Mouse (Mus musculus): Measurements from ENCODE around the gene Sft2d2. TPM values are rescaled to one million over a fixed set of nuclear protein-coding genes. Genes with fewer than 3 reads are reported as not detected.

Sft2d2 gene
- total RNA-seq (2021): 22.0 and 22.3 TPM in 2 replicates
- long read RNA-seq, experiment 1, full-length matches to known transcripts: 14 of 22 reads
- long read RNA-seq, experiment 1, partial matches to known transcripts: 0 of 22 reads
- long read RNA-seq, experiment 1, other reads (novel, unspliced or antisense): 8 of 22 reads
- long read RNA-seq, experiment 2, full-length matches to known transcripts: 17 of 25 reads
- long read RNA-seq, experiment 2, partial matches to known transcripts: 0 of 25 reads
- long read RNA-seq, experiment 2, other reads (novel, unspliced or antisense): 8 of 25 reads

DNA sequence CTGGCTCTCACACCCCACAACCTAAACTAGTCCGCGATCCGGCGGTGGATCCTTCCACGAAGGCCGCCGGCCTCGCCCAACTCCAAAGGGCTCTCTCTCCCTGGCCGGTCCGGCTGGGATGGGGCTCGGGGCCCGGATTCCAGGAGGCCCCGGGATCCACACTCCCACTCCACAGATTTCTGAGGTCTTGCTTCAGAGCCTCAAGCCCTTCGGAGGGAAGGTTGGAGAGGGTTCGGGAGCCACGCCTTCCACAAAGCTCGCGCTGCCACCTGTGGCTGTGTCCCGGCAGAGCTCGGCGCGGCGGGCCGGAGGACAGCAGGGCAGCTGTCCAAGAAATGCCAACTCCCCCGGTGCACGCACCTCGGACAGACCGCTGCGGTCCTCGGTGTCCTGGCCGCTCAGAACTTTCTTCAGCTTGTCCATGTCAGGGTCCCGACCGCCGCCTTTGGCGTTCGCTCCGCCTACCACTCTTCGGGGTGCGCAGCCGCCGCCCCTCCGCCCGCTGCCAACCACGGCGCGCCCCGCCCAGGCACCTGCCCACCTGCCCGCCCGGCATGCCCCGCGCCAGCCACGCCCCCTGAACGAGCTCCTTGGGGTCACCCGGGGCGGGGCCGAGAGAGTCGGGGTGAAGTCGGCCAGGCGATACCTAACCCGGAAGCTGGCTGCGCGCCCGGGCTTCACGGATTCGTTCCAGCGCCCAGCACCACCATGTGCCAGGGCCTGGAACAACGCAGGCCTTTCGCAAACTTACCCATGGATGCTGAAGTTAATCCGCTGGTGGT is at the start of gene Sft2d2:
Gene Sft2d2 (minus strand): TSS at position 559 of the 782 bp plus-strand sequence.
- peak; percentile 96 for DNase-seq

DNA sequence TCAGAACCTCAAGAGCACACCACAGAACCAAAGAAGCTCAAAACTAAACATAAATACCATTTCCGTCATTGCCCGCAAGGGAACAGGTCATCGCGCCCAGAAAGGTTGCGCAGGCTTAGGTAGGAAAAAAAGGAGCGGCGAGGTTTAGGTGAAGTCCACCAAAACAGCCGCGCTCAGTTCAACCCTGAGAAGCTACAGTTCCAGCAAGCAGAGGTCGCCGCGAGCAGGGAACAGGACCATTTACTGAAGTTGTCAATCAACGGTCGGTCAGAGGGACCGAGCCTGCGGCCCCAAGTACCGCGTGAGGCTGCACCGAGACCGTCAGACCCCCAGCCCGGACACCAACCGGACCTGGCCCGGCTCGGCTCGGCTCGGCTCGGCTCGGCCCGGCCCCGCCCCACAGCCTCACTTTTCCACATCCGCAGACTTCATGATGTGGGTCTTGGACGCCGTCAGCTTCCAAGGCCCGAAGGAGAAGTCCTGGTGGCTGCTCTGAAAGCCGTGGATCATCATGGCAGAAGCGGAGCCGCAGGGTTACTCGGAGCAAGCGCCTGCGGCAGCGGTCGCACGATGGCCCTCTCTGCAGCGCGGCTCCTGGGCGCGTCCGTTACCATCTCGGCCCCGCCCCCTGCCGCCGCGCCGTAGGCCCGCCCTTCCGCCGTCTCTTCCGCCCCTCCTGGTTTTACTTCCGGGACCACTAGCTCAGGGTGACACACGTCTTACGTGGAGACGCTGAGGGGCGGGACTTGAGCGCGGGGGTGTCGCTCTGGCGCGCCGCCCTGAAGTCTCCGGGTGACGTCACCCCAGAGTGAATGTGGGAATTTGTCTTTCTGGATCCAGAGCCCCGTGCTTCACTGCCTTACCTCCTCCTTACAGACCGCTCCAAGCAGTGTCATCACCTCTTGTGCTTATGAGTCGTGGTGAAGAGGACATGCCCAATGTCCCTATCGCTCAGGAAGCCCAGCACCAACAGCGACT is 42.4 kb upstream of the Sft2d2 start, which contains the start of gene Tiprl:
Gene Tiprl (minus strand): TSS at position 676 of the 978 bp plus-strand sequence.
- DNase-seq: peak; percentile 98

- DNase-seq: no peak
Measured at GRCm38 (mm10) chr1:165235846-165236245, 41.6 kb upstream of the Sft2d2 start.

GRCm38 (mm10) chr1:165233806-165234205 is 39.6 kb upstream of the Sft2d2 start:
- DNase-seq: peak; percentile 61

DNA sequence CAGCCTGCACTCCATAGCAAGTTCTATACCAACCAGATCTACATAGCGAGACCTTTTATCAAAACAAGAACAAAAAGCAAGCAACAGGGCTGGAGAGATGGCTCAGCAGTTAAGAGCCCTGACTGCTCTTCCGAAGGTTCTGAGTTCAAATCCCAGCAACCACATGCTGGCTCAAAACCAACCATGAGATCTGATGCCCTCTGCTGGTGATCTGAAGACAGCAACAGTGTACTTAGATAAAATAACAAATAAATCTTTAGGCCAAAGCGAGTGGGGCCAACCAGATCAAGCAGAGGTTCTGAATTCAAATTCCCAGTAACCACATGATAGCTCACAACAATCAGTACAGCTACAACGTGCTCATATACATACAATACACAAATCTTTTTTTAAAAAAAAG is 36.5 kb upstream of the Sft2d2 start:
- no peak for DNase-seq

DNA sequence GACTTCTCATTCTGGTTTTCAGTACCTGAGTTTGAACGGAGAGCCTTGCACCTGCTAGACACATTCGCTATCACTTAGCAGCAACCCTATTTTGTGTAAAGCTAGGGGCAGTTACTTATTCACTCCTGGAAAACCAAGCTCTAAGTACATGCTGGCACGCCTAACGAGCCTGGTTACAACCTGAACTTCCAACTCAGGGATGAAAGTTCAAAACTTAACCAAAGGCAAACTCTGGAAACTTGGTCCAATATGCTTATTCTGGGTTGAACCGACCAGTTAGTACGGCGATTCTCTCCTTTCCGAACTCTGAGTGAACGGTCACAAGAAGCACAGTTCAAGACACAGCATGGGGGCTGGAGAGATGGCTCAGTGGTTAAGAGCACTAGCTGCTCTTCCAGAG is 35.3 kb upstream of the Sft2d2 start:
- no peak for DNase-seq

DNA sequence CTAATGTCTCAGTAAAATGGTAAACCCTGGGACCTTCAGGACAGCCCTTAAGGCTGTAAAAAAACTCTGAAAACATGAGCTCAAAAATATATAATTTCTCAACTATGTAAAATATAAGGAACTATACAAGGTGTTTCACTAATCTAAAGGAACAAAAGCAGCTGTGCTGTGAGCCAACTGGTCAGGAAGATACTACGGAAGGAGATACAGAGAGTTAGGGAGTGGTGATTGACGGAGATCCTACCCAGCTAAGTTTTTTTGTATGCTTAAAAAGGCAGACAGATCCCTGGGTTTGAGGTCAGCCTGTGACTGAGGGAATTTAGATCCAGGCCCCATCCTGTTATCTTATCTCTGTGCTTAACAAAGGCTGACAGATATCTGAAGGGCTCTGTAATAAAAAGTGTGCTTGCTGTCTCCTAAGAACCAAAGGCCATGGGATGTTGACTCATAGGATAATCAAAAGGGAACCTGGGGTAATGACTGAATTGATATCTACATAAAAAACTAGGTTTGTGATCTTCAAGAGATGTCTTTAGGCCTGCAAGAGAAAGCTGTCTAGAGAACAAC is 22.9 kb upstream of the Sft2d2 start:
- DNase-seq: no peak

DNA sequence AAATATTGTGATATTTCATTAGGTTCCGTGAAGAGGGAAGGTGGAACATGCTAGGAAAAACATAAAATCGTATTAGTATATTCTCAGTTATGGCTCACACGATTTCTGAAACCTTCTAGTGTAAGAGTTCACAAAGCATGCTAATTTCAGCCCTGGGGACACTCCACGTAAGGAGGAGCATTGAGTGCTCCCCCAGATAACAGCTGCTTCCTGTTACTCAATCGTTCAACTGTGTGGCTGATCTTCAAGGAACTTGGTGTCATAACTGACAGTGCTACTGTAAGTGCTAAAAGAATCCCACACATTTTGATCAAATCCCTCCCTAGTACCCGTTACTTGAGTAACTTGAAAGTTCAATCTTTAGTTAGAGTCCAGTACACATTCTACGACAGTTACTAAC is 21.6 kb upstream of the Sft2d2 start:
- no peak for DNase-seq

DNA sequence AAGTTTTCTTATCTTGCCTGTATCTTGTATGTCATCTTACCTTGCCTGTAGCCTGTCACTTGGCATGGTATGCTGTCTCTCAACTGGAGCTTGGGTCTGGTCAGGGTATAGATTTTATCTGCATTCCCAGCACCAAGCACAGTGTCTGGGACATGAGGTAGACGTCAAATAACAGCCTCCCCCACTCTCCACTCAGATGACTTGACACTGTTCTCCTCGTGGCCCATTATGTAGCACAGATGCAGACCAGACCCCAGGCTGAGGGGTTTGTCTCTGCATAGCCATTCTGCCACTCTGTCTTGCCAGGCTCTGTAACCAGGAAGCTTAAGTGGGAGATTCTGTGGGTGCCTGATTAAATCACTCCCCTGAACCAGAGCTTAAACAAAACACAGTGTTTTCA is 11.4 kb upstream of the Sft2d2 start:
- DNase-seq: no peak

- no peak for DNase-seq
Measured at GRCm38 (mm10) chr1:165203488-165204035, 9.3 kb upstream of the Sft2d2 start.

DNA sequence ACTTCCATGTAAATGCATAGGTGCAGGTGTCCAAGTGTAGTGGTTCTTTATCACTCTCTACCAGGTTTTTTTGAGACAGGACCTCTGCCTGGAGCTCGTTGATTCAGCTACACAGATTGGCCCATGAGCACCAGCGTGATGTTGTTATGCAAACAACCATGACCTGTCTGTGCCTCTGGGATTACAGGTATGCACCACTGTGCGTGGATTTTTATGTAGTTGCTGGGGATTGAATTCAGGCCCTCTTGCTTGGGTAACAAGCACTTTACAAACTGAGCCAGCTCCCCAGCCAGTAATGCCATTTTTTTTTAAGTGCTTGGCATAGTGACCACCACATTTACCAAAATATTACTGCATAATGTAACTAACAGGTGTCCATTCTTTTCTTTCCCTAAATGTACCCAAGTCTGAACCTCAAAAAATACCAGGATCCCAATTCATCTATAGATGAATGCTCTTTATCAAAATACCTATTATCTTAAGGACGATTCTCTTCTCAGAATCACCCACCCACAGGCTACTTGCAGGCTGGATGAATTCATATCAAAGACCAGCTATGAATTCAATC is 7.3 kb upstream of the Sft2d2 start:
- no peak for DNase-seq

DNA sequence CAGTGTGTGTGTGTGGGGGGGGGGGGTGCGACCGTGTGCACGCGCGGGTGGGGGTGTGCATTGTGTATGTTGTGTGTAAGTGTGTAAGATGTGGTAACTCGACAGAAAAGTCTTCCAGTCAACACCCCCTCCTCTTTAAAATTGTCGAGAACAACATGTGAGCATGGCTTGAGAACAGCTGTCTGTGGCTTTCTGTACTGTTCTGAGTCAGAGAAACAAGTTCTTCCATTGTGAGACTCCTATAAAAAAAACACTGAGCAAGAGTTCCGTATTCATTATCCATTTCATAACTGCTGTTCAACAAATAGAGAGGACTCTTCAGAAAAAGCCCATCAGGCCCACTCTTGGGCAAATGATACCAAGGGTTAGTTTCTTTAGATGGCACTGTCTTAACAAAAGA is 6.5 kb upstream of the Sft2d2 start:
- no peak for DNase-seq

GRCm38 (mm10) chr1:165199639-165200038 is 5.4 kb upstream of the Sft2d2 start:
- no peak for DNase-seq

GRCm38 (mm10) chr1:165198951-165199350 is 4.7 kb upstream of the Sft2d2 start:
- DNase-seq: no peak

DNA sequence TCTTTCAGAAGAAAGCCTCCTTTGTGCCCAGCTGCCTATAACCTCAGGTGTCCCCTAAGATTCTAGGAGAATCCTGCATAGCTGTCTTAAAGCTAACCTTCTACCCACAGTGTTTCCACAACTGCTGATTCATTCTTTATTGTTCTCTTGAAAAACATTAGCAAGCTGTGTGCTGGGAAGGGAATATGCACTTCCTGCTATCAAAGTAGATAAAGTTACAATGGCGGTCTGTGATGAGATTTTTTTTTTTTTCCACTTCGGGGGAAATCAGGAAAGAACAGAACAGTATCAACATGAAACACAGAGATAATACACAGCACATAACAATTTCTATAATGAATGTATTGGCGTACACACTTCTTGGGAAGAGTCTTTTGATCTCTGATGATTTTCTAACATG is 3.6 kb upstream of the Sft2d2 start:
- no peak for DNase-seq

GRCm38 (mm10) chr1:165195396-165195960 is 1.2 kb upstream of the Sft2d2 start:
- DNase-seq: no peak

- no peak for DNase-seq
Measured at GRCm38 (mm10) chr1:165194662-165195013, 400 bp upstream of the Sft2d2 start.

- DNase-seq: no peak
Measured at GRCm38 (mm10) chr1:165193426-165193825, 812 bp downstream of the Sft2d2 start.

DNA sequence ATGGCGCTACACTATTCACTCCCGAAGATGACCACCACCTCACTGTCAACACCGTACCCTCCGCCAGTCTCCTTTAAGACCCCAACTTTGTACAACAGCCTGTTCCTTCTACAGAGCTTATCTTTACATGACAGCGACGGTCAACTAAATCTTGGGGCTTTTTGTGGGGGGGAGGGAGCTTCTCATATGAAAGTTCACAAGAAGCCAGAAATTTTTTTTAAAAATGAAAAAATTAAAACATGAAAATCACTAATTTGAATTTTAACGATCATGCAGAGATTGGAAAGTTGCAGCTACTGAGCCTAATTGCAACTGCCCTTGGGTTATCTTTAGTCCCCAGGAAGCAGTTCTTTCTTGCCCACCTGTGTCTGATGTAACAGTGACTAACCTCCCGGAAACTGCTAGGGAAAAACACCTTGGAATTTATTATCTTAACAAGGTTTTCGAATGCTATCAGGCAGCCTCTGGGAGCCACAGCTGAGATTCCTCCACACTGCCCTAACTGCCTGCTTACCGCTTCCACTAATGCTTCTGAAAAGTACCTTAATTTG is 1.4 kb downstream of the Sft2d2 start:
- DNase-seq: no peak

GRCm38 (mm10) chr1:165192102-165192501 is 2.1 kb downstream of the Sft2d2 start:
- DNase-seq: no peak

DNA sequence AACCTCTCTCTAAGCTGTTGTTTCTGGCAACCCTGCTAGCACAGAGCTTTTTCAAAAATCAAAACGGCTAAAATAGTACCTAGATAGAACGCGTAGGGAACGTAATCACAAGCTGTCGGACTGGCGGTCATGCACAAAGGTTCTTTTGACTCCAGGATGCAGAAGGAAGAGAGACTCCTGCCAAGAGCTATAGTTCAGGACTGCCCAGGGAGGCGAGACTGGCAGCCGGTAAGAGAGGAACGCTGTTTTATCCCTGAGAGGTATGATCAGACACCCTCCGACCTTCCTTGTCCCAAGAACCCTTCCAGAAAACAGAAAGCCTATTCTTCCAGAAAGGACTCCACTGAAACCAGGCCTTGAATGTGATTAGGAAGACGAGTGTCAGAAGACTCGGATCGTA is 2.6 kb downstream of the Sft2d2 start:
- DNase-seq: no peak
